Mouse (Mus musculus): ENCODE results near the gene Foxp1. TPM values are rescaled to one million over a fixed set of nuclear protein-coding genes. Genes with fewer than 3 reads are reported as not detected.

Gene Foxp1
- polyA plus RNA-seq, 1 experiment from 2014 or later: 88.1 TPM

GRCm38 (mm10) chr6:99164760-99165159 lies 357.8 kb downstream of the Foxp1 start:
- ATAC-seq (ENCODE audit: insufficient number of reproducible peaks, insufficient read depth, low FRiP score, low read depth): no peak
- Histone ChIP-seq H3K4me1 (ENCODE audit: control insufficient read depth in 2 of 2, insufficient read depth in 2 of 2, low read length in 2 of 2) (peaks cover 3 to 4% of the 10 kb centered on the region in 2 experiments; a peak in 1 of 4 replicates), H3K4me3 (ENCODE audit: control insufficient read depth in 1 of 2, insufficient read depth in 1 of 2, low read depth in 1 of 2, low read length in 2 of 2) (no peak overlapping the region), H3K9me3 (ENCODE audit: control insufficient read depth, low read length) (no peaks in the 10 kb centered on the region), H3K36me3 (ENCODE audit: control insufficient read depth, insufficient read depth, low read length) (no peaks in the 10 kb centered on the region), H3K27ac (replicated peaks in 1 of 2; ENCODE audit: control insufficient read depth in 1 of 2, insufficient read depth in 1 of 2, low read depth in 2 of 2, low read length in 2 of 2) (no peak overlapping the region), H3K4me2 (ENCODE audit: low read length) (no peak overlapping the region), H3K27me3 (ENCODE audit: control insufficient read depth, insufficient read depth, low read length) (no peaks in the 10 kb centered on the region), H3K9ac (ENCODE audit: low read length) (no peak overlapping the region)
- 76% methylated on average over 6 of the region's 6 CpGs for WGBS

GRCm38 (mm10) chr6:99162716-99163115 lies 359.8 kb downstream of the Foxp1 start:
- no peaks in the 10 kb centered on the region for H3K27me3 ChIP-seq (ENCODE audit: control insufficient read depth, insufficient read depth, low read length)
- ATAC-seq (ENCODE audit: insufficient number of reproducible peaks, insufficient read depth, low FRiP score, low read depth): no peak
- H3K4me2 ChIP-seq (ENCODE audit: low read length): no peak overlapping the region
- WGBS: 82% methylated on average over 15 of the region's 15 CpGs
- no peaks in the 10 kb centered on the region for H3K9me3 ChIP-seq (ENCODE audit: control insufficient read depth, low read length)
- H3K4me1 ChIP-seq (ENCODE audit: control insufficient read depth in 2 of 2, insufficient read depth in 2 of 2, low read length in 2 of 2): peaks cover 6 to 10% of the 10 kb centered on the region in 2 experiments; a peak in 3 of 4 replicates
- H3K4me3 ChIP-seq (ENCODE audit: control insufficient read depth in 1 of 2, insufficient read depth in 1 of 2, low read depth in 1 of 2, low read length in 2 of 2): no peak overlapping the region
- H3K36me3 ChIP-seq (ENCODE audit: control insufficient read depth, insufficient read depth, low read length): no peaks in the 10 kb centered on the region
- no peak overlapping the region for H3K9ac ChIP-seq (ENCODE audit: low read length)
- H3K27ac ChIP-seq (replicated peaks in 1 of 2; ENCODE audit: control insufficient read depth in 1 of 2, insufficient read depth in 1 of 2, low read depth in 2 of 2, low read length in 2 of 2): no peak overlapping the region

GRCm38 (mm10) chr6:99160348-99160693 lies 362.2 kb downstream of the Foxp1 start:
- no peaks in the 10 kb centered on the region for H3K27me3 ChIP-seq (ENCODE audit: control insufficient read depth, insufficient read depth, low read length)
- 72% methylated on average over 9 of the region's 9 CpGs for WGBS
- H3K27ac ChIP-seq (replicated peaks in 1 of 2; ENCODE audit: control insufficient read depth in 1 of 2, insufficient read depth in 1 of 2, low read depth in 2 of 2, low read length in 2 of 2): no peak overlapping the region
- H3K4me1 ChIP-seq (ENCODE audit: control insufficient read depth in 2 of 2, insufficient read depth in 2 of 2, low read length in 2 of 2): peaks cover 3 to 15% of the 10 kb centered on the region in 2 experiments; a peak in 3 of 4 replicates
- no peaks in the 10 kb centered on the region for H3K9me3 ChIP-seq (ENCODE audit: control insufficient read depth, low read length)
- no peak overlapping the region for H3K4me2 ChIP-seq (ENCODE audit: low read length)
- H3K9ac ChIP-seq (ENCODE audit: low read length): no peak overlapping the region
- no peak overlapping the region for H3K4me3 ChIP-seq (ENCODE audit: control insufficient read depth in 1 of 2, insufficient read depth in 1 of 2, low read depth in 1 of 2, low read length in 2 of 2)
- no peak for ATAC-seq (ENCODE audit: insufficient number of reproducible peaks, insufficient read depth, low FRiP score, low read depth)
- H3K36me3 ChIP-seq (ENCODE audit: control insufficient read depth, insufficient read depth, low read length): no peaks in the 10 kb centered on the region

- no peak overlapping the region for H3K4me2 ChIP-seq (ENCODE audit: low read length)
Measured at GRCm38 (mm10) chr6:99159452-99160347, 362.8 kb downstream of the Foxp1 start.

GRCm38 (mm10) chr6:99153682-99154081 lies 368.8 kb downstream of the Foxp1 start:
- Histone ChIP-seq H3K4me2 (ENCODE audit: low read length) (no peak overlapping the region), H3K27ac (replicated peaks in 1 of 2; ENCODE audit: control insufficient read depth in 1 of 2, insufficient read depth in 1 of 2, low read depth in 2 of 2, low read length in 2 of 2) (no peak overlapping the region), H3K27me3 (ENCODE audit: control insufficient read depth, insufficient read depth, low read length) (no peaks in the 10 kb centered on the region), H3K9me3 (ENCODE audit: control insufficient read depth, low read length) (no peaks in the 10 kb centered on the region), H3K9ac (ENCODE audit: low read length) (no peak overlapping the region), H3K36me3 (ENCODE audit: control insufficient read depth, insufficient read depth, low read length) (no peaks in the 10 kb centered on the region), H3K4me1 (ENCODE audit: control insufficient read depth in 2 of 2, insufficient read depth in 2 of 2, low read length in 2 of 2) (peaks cover 0 to 5% of the 10 kb centered on the region in 2 experiments; a peak in 3 of 4 replicates), H3K4me3 (ENCODE audit: control insufficient read depth in 1 of 2, insufficient read depth in 1 of 2, low read depth in 1 of 2, low read length in 2 of 2) (no peak overlapping the region)
- ATAC-seq (ENCODE audit: insufficient number of reproducible peaks, insufficient read depth, low FRiP score, low read depth): no peak
- WGBS: 76% methylated on average over 4 of the region's 4 CpGs

More at GRCm38 (mm10) chr6:99159452-99160347, 362.8 kb downstream of the Foxp1 start:
- Histone ChIP-seq H3K36me3 (ENCODE audit: control insufficient read depth, insufficient read depth, low read length) (no peaks in the 10 kb centered on the region), H3K9me3 (ENCODE audit: control insufficient read depth, low read length) (no peaks in the 10 kb centered on the region), H3K27me3 (ENCODE audit: control insufficient read depth, insufficient read depth, low read length) (no peaks in the 10 kb centered on the region), H3K9ac (ENCODE audit: low read length) (no peak overlapping the region), H3K27ac (replicated peaks in 1 of 2; ENCODE audit: control insufficient read depth in 1 of 2, insufficient read depth in 1 of 2, low read depth in 2 of 2, low read length in 2 of 2) (no peak overlapping the region), H3K4me3 (ENCODE audit: control insufficient read depth in 1 of 2, insufficient read depth in 1 of 2, low read depth in 1 of 2, low read length in 2 of 2) (no peak overlapping the region), H3K4me1 (ENCODE audit: control insufficient read depth in 2 of 2, insufficient read depth in 2 of 2, low read length in 2 of 2) (peaks cover 3 to 14% of the 10 kb centered on the region in 2 experiments; a peak in 3 of 4 replicates)
- 65% methylated on average over 23 of the region's 23 CpGs for WGBS
- no peak for ATAC-seq (ENCODE audit: insufficient number of reproducible peaks, insufficient read depth, low FRiP score, low read depth)

- WGBS: 85% methylated on average over 7 of the region's 7 CpGs
- ATAC-seq (ENCODE audit: insufficient number of reproducible peaks, insufficient read depth, low FRiP score, low read depth): no peak
- Histone ChIP-seq H3K36me3 (ENCODE audit: control insufficient read depth, insufficient read depth, low read length) (no peaks in the 10 kb centered on the region), H3K9ac (ENCODE audit: low read length) (no peak overlapping the region), H3K4me2 (ENCODE audit: low read length) (no peak overlapping the region), H3K4me1 (ENCODE audit: control insufficient read depth in 2 of 2, insufficient read depth in 2 of 2, low read length in 2 of 2) (peaks cover 2 to 9% of the 10 kb centered on the region in 2 experiments; a peak in 3 of 4 replicates), H3K27ac (replicated peaks in 1 of 2; ENCODE audit: control insufficient read depth in 1 of 2, insufficient read depth in 1 of 2, low read depth in 2 of 2, low read length in 2 of 2) (no peak overlapping the region), H3K9me3 (ENCODE audit: control insufficient read depth, low read length) (no peaks in the 10 kb centered on the region), H3K27me3 (ENCODE audit: control insufficient read depth, insufficient read depth, low read length) (no peaks in the 10 kb centered on the region), H3K4me3 (ENCODE audit: control insufficient read depth in 1 of 2, insufficient read depth in 1 of 2, low read depth in 1 of 2, low read length in 2 of 2) (no peak overlapping the region)
Measured at GRCm38 (mm10) chr6:99146400-99146905, 376.1 kb downstream of the Foxp1 start.

- Histone ChIP-seq H3K4me2 (ENCODE audit: low read length) (no peak overlapping the region), H3K27me3 (ENCODE audit: control insufficient read depth, insufficient read depth, low read length) (no peaks in the 10 kb centered on the region), H3K36me3 (ENCODE audit: control insufficient read depth, insufficient read depth, low read length) (no peaks in the 10 kb centered on the region), H3K27ac (replicated peaks in 1 of 2; ENCODE audit: control insufficient read depth in 1 of 2, insufficient read depth in 1 of 2, low read depth in 2 of 2, low read length in 2 of 2) (no peak overlapping the region), H3K9ac (ENCODE audit: low read length) (no peak overlapping the region), H3K9me3 (ENCODE audit: control insufficient read depth, low read length) (no peaks in the 10 kb centered on the region), H3K4me3 (ENCODE audit: control insufficient read depth in 1 of 2, insufficient read depth in 1 of 2, low read depth in 1 of 2, low read length in 2 of 2) (no peak overlapping the region), H3K4me1 (ENCODE audit: control insufficient read depth in 2 of 2, insufficient read depth in 2 of 2, low read length in 2 of 2) (peaks cover 2 to 9% of the 10 kb centered on the region in 2 experiments; a peak in 3 of 4 replicates)
- ATAC-seq (ENCODE audit: insufficient number of reproducible peaks, insufficient read depth, low FRiP score, low read depth): no peak
- WGBS: 85% methylated on average over 7 of the region's 7 CpGs
Measured at GRCm38 (mm10) chr6:99145033-99145432, 377.5 kb downstream of the Foxp1 start.

All from heart, embryonic 14.5 days (tissue).